Mouse (Mus musculus) Patski (cell line): Measurements from ENCODE around the gene Eif2b4. TPM values are rescaled to one million over a fixed set of nuclear protein-coding genes. Genes with fewer than 3 reads are reported as not detected.

ENCODE experiments used
- ATAC-seq: fragments of 100-300 bp; one replicate; pipeline ENCODE4 v1.8.0; 2021
- CTCF ChIA-PET: fragments of 350-600 bp; sonication (Branson Sonifier 250); formaldehyde crosslinking; loops from one replicate; lab custom pipeline; 2022; ENCODE audit warnings: inconsistent platforms; lab: Charles Lee
- POLR2A ChIA-PET: fragments of 350-600 bp; sonication (Branson Sonifier 250); formaldehyde crosslinking; loops from one replicate; lab custom pipeline; 2022; ENCODE audit warnings: antibody characterized with exemption, inconsistent platforms; lab: Charles Lee
- DNase-seq: peaks from one replicate; pipeline ENCODE4 v3.0.0-alpha.2; 2011; ENCODE audit warnings: low read depth, low spot score
- H3K27me3 ChIP-seq: fragments of 371-371 bp; one replicate; pipeline ENCODE4 v1.5.1; 2021
- CTCF ChIP-seq: fragments of 100-300 bp; IDR thresholded peaks from one replicate; pipeline ENCODE4 v1.5.1; 2021
- in situ Hi-C: fragments of 300-500 bp; cut with MboI; formaldehyde crosslinking; loops from 3 replicates; pipeline ENCODE4 v1.11.1; 2018; ENCODE audit warnings: low pct_unique_long_range_greater_than_20kb, mixed read lengths
- polyA plus RNA-seq: library from polyadenylated mRNA; unstranded; gene quantifications from one replicate; pipeline ENCODE4 v1.2.3, GENCODE M21; 2021

Eif2b4 gene
- polyA plus RNA-seq, 1 experiment from 2014 or later = 78.1 TPM

- H3K27me3 ChIP-seq = peaks cover 41% of the 10 kb centered on the region
- no peak for TF ChIP-seq CTCF
- DNase-seq = no peak
- peak; percentile 30 for ATAC-seq
- in situ Hi-C loops = no loop called here
- CTCF ChIA-PET = interaction anchor here (1.7 kb wide), 1 partner anchor 12 kb away, joined by 6 read pairs; no protein-coding TSS in a partner anchor
- POLR2A ChIA-PET = no interaction called here
These were observed 54.2 kb downstream of the Eif2b4 start for GRCm38 (mm10) chr5:31138968-31139425.

GRCm38 (mm10) chr5:31138241-31138967 is 54.8 kb downstream of the Eif2b4 start, which contains the start of gene Ucn:
Gene Ucn, minus strand, starts transcription at chr5:31138829.
- CTCF ChIA-PET = interaction anchor here (1.7 kb wide), 1 partner anchor 13 kb away, joined by 6 read pairs; no protein-coding TSS in a partner anchor
- no peak for TF ChIP-seq CTCF
- DNase-seq (no peak), ATAC-seq (peak; percentile 31)
- in situ Hi-C loops = no loop called here
- H3K27me3 ChIP-seq = peaks cover 41% of the 10 kb centered on the region
- POLR2A ChIA-PET = no interaction called here

- TF ChIP-seq CTCF = no peak
- ChIA-PET POLR2A (no interaction called here), CTCF (interaction anchor here (1.2 to 1.7 kb wide), 2 partner anchors 14 kb away, joined by 3 to 6 read pairs; no protein-coding TSS in a partner anchor)
- in situ Hi-C loops = no loop called here
- ATAC-seq (no peak), DNase-seq (no peak)
- H3K27me3 ChIP-seq = peaks cover 41% of the 10 kb centered on the region
These were observed 55.6 kb downstream of the Eif2b4 start for GRCm38 (mm10) chr5:31137658-31138057.

Other genes starting within 250 kb of the Eif2b4 start
- gene Cgref1, start 247.8 kb downstream of the Eif2b4 start, polyA plus RNA-seq = 0.23 TPM
- 226 TPM for gene Preb, start 233.1 kb downstream of the Eif2b4 start, polyA plus RNA-seq
- gene Tcf23, start 224.8 kb downstream of the Eif2b4 start, polyA plus RNA-seq = not detected
- gene Atraid, start 145.1 kb downstream of the Eif2b4 start, polyA plus RNA-seq = 118 TPM
- 13.2 TPM for gene Slc5a6, start 144.5 kb downstream of the Eif2b4 start, polyA plus RNA-seq
- gene Cad, start 138.7 kb downstream of the Eif2b4 start, polyA plus RNA-seq = 39.8 TPM
- gene Dnajc5g, start 87.1 kb downstream of the Eif2b4 start, polyA plus RNA-seq = not detected
- gene Slc30a3, start 85.2 kb downstream of the Eif2b4 start, polyA plus RNA-seq = 0.06 TPM
- gene Trim54, start 76.7 kb downstream of the Eif2b4 start, polyA plus RNA-seq = not detected
- gene Ucn, start 54.6 kb downstream of the Eif2b4 start, polyA plus RNA-seq = not detected
- gene Mpv17, start 39.2 kb downstream of the Eif2b4 start, polyA plus RNA-seq = 162 TPM
- gene Gm29609, start 13.5 kb downstream of the Eif2b4 start, polyA plus RNA-seq = 3.9 TPM
- gene Gtf3c2, start 13.3 kb downstream of the Eif2b4 start, polyA plus RNA-seq = 63.0 TPM
- 163 TPM for gene Snx17, start 203 bp downstream of the Eif2b4 start, polyA plus RNA-seq
- gene Zfp513, start 8.9 kb upstream of the Eif2b4 start, polyA plus RNA-seq = 44.0 TPM
- 194 TPM for gene Ppm1g, start 27.3 kb upstream of the Eif2b4 start, polyA plus RNA-seq
- 133 TPM for gene Nrbp1, start 47.4 kb upstream of the Eif2b4 start, polyA plus RNA-seq
- 0.73 TPM for gene Gm9970, start 47.8 kb upstream of the Eif2b4 start, polyA plus RNA-seq
- gene Krtcap3, start 58.3 kb upstream of the Eif2b4 start, polyA plus RNA-seq = 8.6 TPM
- gene Ift172, start 97.7 kb upstream of the Eif2b4 start, polyA plus RNA-seq = 57.9 TPM
- 107 TPM for gene Fndc4, start 102.7 kb upstream of the Eif2b4 start, polyA plus RNA-seq
- 5.9 TPM for gene Gckr, start 104.0 kb upstream of the Eif2b4 start, polyA plus RNA-seq